ENCODE assay signal across 7 mouse cellular contexts in the genomic region with DNA sequence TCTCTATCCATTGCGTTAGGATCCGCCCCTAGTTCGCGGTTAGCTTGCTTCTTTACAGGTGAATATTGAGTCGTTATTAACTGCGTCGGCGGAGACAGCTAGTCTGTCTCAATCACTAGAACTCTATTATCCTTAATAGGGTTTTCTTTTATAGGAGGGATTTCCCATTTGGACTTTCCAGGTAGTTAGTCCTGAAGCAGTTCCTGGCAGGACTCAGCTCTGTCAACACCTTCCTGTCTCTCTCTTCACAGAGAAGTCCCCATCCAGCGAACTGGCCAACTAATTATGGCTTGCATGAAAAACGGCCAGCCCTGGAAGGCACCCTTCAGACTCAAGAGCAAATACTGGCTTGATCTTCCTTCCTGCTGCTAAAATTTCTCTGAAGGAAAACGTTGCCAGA. TPM values are rescaled to one million over a fixed set of nuclear protein-coding genes. Genes with fewer than 3 reads are reported as not detected.
DNase-seq lines count a peak whose midpoint lies in the region; ATAC-seq lines count a peak whose summit lies in the region.

No protein-coding gene starts in this region.

- no peaks in the 10 kb centered on the region for H3K36me3 ChIP-seq in hindbrain, embryonic 11.5 days (ENCODE audit: control insufficient read depth, insufficient read depth, low read length)
- no peaks in the 10 kb centered on the region for H3K36me3 ChIP-seq in hindbrain, embryonic 12.5 days
- no peaks in the 10 kb centered on the region for H3K36me3 ChIP-seq in midbrain, embryonic 13.5 days
- no peaks in the 10 kb centered on the region for H3K36me3 ChIP-seq in midbrain, embryonic 10.5 days
- no peaks in the 10 kb centered on the region for H3K36me3 ChIP-seq in limb, embryonic 12.5 days

- H3K9me3 ChIP-seq in hindbrain, embryonic 11.5 days (ENCODE audit: control insufficient read depth, low read length) = no peaks in the 10 kb centered on the region
- H3K9me3 ChIP-seq in hindbrain, embryonic 12.5 days (replicated peaks) = no peaks in the 10 kb centered on the region; the same call in 1 of the 2 replicates
- no peaks in the 10 kb centered on the region for H3K9me3 ChIP-seq in midbrain, embryonic 13.5 days
- H3K9me3 ChIP-seq in midbrain, embryonic 10.5 days (replicated peaks) = no peaks in the 10 kb centered on the region
- no peaks in the 10 kb centered on the region for H3K9me3 ChIP-seq in limb, embryonic 12.5 days

- no peak overlapping the region for H3K4me2 ChIP-seq in hindbrain, embryonic 11.5 days (replicated peaks; ENCODE audit: low read depth, low read length)
- no peak overlapping the region for H3K4me2 ChIP-seq in hindbrain, embryonic 12.5 days (replicated peaks)
- H3K4me2 ChIP-seq in midbrain, embryonic 13.5 days (replicated peaks) = no peak overlapping the region
- peak overlapping the region; percentile 100 for H3K4me2 ChIP-seq in limb, embryonic 12.5 days

- no peak overlapping the region for H3K4me3 ChIP-seq in hindbrain, embryonic 11.5 days (ENCODE audit: low read depth, low read length)
- no peak overlapping the region for H3K4me3 ChIP-seq in hindbrain, embryonic 12.5 days
- H3K4me3 ChIP-seq in midbrain, embryonic 13.5 days (replicated peaks) = peak overlapping the region; percentile 76; the same call in 1 of the 2 replicates
- H3K4me3 ChIP-seq in midbrain, embryonic 10.5 days = no peak overlapping the region
- no peak overlapping the region for H3K4me3 ChIP-seq in limb, embryonic 12.5 days (replicated peaks)

- H3K27ac ChIP-seq in hindbrain, embryonic 11.5 days (ENCODE audit: low read depth, low read length) = no peak overlapping the region
- H3K27ac ChIP-seq in hindbrain, embryonic 12.5 days = no peak overlapping the region
- H3K27ac ChIP-seq in midbrain, embryonic 13.5 days = no peak overlapping the region
- no peak overlapping the region for H3K27ac ChIP-seq in midbrain, embryonic 10.5 days (replicated peaks)
- no peak overlapping the region for H3K27ac ChIP-seq in limb, embryonic 12.5 days

- WGBS in hindbrain, embryonic 11.5 days = 4% methylated on average over 11 of the region's 11 CpGs
- WGBS in hindbrain, embryonic 12.5 days = 7% methylated on average over 11 of the region's 11 CpGs
- WGBS in midbrain, embryonic 13.5 days = 3% methylated on average over 11 of the region's 11 CpGs
- WGBS in midbrain, embryonic 10.5 days = 5% methylated on average over 11 of the region's 11 CpGs
- 3% methylated on average over 11 of the region's 11 CpGs for WGBS in limb, embryonic 12.5 days

- ATAC-seq in hindbrain, embryonic 11.5 days (ENCODE audit: low FRiP score) = no peak
- ATAC-seq in hindbrain, embryonic 12.5 days (ENCODE audit: low FRiP score) = no peak
- no peak for ATAC-seq in midbrain, embryonic 13.5 days
- ATAC-seq in limb, embryonic 12.5 days (ENCODE audit: insufficient number of reproducible peaks, insufficient read depth, low FRiP score, low TSS enrichment, low read depth) = no peak

- no peak overlapping the region for H3K9ac ChIP-seq in hindbrain, embryonic 11.5 days (ENCODE audit: low read depth, low read length)
- H3K9ac ChIP-seq in hindbrain, embryonic 12.5 days = no peak overlapping the region
- H3K9ac ChIP-seq in midbrain, embryonic 13.5 days (replicated peaks) = no peak overlapping the region
- H3K9ac ChIP-seq in limb, embryonic 12.5 days (replicated peaks) = no peak overlapping the region

- DNase-seq in hindbrain, embryonic 11.5 days (ENCODE audit: low spot score) = peak; percentile 14
- DNase-seq in midbrain, embryonic 10.5 days (ENCODE audit: low spot score) = no peak
- DNase-seq in gastrocnemius, postnatal 4 days (ENCODE audit: low spot score in 2 of 2) = no peak
- DNase-seq in left cerebral cortex, postnatal 36 days (ENCODE audit: low spot score in 2 of 2) = no peak

- intact Hi-C loops in left cerebral cortex, postnatal 36 days (cut with DNase I) = loop anchor here (5.0 kb wide), 4 partner anchors 98 to 183 kb away; no protein-coding TSS in a partner anchor

- H3K27me3 ChIP-seq in hindbrain, embryonic 11.5 days (ENCODE audit: control insufficient read depth, insufficient read depth, low read length) = peaks cover 46% of the 10 kb centered on the region
- H3K27me3 ChIP-seq in hindbrain, embryonic 12.5 days = peaks cover 67% of the 10 kb centered on the region
- peaks cover 63% of the 10 kb centered on the region for H3K27me3 ChIP-seq in midbrain, embryonic 13.5 days
- peaks cover 74% of the 10 kb centered on the region for H3K27me3 ChIP-seq in midbrain, embryonic 10.5 days (ENCODE audit: low read depth, poor library complexity, severe bottlenecking)
- peaks cover 64% of the 10 kb centered on the region for H3K27me3 ChIP-seq in limb, embryonic 12.5 days

- H3K4me1 ChIP-seq in hindbrain, embryonic 11.5 days (replicated peaks; ENCODE audit: control insufficient read depth, insufficient read depth, low read length) = no peaks in the 10 kb centered on the region
- H3K4me1 ChIP-seq in hindbrain, embryonic 12.5 days = peaks cover 18% of the 10 kb centered on the region
- H3K4me1 ChIP-seq in midbrain, embryonic 13.5 days (replicated peaks) = peaks cover 21% of the 10 kb centered on the region
- peaks cover 25% of the 10 kb centered on the region for H3K4me1 ChIP-seq in midbrain, embryonic 10.5 days
- peaks cover 19% of the 10 kb centered on the region for H3K4me1 ChIP-seq in limb, embryonic 12.5 days (replicated peaks)

RNA-seq across cellular contexts. Expression of gene Npas2, which starts 1.4 kb away (rescaled TPM):
- 0.12 TPM in 1 of 2 replicates, not detected in the other for polyA plus RNA-seq in hindbrain, embryonic 11.5 days (2014; fragmentation: Nextera tagmentation; extraction: Ambion mirVana)
- 0.15 and 0.63 TPM in 2 replicates for polyA plus RNA-seq in hindbrain, embryonic 12.5 days (2016; fragmentation: Nextera tagmentation; extraction: Ambion mirVana)
- 0.15 and 0.46 TPM in 2 replicates for polyA plus RNA-seq in midbrain, embryonic 13.5 days (2015; fragmentation: Nextera tagmentation; extraction: Ambion mirVana)
- 0.05 TPM in 2 replicates for polyA plus RNA-seq in midbrain, embryonic 10.5 days (2016; fragmentation: Nextera tagmentation; extraction: Ambion mirVana)
- 0.19 and 0.29 TPM in 2 replicates for polyA plus RNA-seq in limb, embryonic 12.5 days (2016; fragmentation: Nextera tagmentation; extraction: Ambion mirVana)
- 1 to 10 TPM; 7.4 to 7.5 TPM for total RNA-seq in gastrocnemius, postnatal 4 days (2021)
- 10 to 100 TPM; 59.3 to 65.4 TPM for total RNA-seq in left cerebral cortex, postnatal 36 days (2021)
